Mouse (Mus musculus): ENCODE measurements around the gene Becn1.

The Becn1 gene

DNA sequence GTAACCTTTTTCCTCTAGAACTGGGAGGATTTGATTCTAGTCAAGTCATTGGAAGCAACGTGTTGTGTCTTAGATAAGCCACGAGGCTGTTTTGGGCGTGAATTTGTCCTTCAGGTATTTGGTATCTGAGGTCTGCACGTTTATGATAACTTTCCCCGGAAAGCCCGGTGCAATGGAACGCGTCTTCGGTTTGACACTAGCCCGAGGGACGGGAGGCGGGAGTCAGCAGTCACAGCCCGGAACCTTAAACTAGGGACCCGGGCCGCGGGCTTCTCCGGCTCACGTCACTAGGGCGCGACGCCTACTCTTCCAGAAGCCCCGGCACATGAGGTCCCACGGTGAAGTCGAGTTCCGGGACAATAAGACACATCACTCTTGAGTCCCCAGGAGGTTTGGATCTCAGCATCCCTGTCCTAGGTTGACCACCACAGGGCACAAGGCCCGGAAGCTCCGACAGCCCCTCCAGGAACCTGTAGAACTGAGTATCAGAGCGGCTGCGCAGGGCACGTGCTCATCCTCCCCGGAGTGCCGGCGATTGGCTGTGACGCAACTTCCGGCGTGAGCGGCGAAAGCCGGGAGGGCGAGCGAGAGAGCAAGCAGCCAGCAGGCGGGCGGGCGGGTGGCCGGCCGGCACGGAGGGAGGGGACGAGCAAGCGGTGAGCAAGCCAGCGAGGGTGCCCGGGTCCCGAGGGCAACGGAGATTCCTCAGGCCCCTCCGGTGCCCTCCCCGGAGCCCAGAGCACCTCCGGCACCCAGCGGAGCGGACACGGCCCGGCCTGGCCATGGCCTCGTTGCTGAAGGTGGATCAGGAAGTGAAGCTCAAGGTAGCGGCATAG lies 13.8 kb upstream of the Becn1 start, which contains the start of gene Psme3:
Gene Psme3, plus strand, starts transcription at position 549 of the 836 bp plus-strand sequence.
- DNase-seq (ENCODE audit: low spot score in 2 of 2), result peak; percentile 89

DNA sequence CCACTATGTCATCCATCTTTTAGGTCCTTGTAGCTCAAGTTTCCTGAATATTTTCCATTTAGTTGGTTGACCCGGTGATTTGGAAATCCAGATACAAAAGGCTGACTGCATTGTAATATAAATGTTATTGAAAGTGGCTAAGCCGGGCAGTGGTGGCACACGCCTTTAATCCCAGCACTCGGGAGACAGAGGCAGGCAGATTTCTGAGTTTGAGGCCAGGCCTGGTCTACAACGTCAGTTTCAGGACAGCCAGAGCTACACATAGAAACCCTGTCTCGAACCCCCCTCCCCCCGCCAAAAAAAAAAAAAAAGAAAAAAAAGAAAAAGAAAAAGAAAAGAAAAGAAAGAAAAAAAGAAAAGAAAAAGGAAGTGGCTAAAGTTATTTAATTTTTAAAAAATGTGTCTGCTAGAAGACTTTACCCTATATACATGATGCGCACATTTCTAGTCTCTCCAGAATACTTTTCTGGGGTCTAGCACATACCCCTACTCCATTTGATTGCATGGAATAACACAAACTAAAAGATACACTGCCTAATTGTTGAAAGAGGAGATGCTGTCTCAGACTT lies 13.1 kb upstream of the Becn1 start:
- no peak for DNase-seq (ENCODE audit: low spot score in 2 of 2)

DNA sequence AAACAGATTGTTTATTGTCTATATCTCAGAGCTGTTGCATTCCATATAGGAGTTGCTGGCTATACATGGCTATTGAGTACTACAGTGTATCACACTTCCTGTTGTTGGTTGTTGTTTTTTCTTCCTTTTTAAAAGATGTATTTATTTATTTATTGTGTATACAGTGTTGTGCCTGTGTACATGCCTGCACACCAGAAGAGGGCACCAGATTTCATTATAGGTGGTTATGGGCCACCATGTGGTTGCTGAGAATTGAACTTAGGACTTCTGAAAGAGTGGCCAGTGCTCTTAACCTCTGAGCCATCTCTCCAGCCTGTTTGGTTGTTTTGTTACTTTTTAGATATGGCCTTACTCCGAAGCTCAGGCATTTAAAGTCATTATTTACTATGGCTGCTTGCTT lies 12.5 kb upstream of the Becn1 start:
- DNase-seq (ENCODE audit: low spot score in 2 of 2), result no peak

DNA sequence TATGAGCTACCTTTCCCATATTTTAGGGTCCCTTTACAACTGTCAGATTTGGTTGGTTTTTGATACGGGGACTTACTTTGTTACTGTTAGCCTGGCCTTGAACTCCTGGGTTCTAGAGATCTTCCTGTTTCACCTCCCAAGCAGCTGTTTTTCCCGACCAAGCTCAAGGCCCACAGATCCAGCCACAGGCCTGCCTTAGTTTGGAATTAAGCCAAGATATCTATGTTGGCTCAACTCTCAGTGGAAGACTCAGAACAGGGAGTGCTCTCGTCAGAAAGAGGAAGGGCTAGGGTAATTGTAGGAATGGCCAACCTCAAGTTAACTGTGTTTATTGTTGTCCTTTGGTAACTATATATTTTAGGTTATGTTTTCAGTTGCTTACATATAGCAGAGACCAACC lies 10.1 kb upstream of the Becn1 start:
- no peak for DNase-seq (ENCODE audit: low spot score in 2 of 2)

DNA sequence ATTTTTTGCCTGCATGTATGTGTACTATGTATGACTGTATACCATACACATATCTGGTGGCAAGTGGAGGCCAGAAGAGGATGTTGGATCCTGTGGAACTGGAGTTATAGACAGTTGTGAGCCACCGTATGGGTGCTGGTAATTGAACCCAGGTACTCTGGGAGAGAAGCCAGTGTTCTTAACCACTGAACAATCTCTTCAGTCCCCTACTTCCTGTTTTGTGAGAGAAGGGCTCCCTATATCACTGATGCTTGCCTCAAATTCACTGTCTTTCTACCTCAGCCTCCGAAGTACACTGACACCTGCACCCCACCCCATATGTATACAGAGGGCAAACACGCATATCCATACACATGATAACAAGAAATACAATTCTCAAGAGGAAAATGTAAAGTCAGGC lies 9.0 kb upstream of the Becn1 start:
- no peak for DNase-seq (ENCODE audit: low spot score in 2 of 2)

DNA sequence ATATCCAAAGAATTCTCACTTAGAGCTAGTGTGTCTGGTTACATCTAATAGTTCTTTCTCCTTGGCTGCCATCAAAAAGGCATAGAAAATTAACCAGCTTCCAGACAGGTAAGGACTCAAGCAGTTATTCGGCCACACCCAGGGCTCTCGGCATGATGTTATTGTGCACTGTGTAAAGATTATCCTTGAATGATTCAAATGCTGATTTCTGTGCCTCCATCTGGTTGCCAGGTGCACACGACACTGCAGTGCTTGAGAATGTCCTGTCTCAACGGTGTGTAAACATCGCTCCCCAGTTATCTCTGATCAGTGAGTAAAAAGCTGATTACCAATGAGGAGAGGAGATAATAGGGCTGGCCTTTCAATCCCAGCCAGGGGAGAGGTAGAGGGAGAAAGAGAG lies 5.7 kb upstream of the Becn1 start:
- DNase-seq (ENCODE audit: low spot score in 2 of 2), result no peak

DNA sequence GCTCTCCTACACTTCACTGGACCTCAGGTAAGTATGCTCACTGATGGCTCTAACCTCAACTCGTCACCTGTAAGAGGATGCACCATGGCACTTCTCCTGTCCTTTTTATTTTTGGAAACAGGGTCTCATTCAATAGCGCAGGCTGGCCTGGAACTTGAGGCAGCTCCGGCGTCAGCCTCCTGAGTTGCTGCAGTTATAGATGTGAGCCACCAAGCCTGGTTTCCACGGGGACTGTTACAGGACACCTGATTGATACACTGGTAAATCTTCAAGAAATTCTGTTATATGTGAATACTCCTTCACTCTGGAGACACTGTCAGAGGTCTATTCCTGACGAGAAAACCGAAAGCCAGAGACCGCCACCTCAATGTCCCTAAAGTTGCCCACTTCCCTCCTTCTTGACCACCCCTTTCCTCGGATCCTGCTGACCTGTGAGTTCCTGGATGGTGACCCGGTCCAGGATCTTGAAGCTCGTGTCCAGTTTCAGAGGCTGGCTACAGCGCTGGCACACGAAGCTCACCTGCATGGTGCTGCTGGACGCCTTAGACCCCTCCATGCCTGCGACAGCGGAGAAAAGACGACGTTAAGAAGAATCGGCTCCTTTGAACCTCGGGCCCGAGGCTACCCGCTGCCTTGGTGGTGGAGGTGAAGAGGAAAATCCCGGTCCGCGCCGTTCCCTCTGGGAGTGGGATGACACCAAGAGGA lies 635 bp downstream of the Becn1 start:
- no peak for DNase-seq (ENCODE audit: low spot score in 2 of 2)

DNA sequence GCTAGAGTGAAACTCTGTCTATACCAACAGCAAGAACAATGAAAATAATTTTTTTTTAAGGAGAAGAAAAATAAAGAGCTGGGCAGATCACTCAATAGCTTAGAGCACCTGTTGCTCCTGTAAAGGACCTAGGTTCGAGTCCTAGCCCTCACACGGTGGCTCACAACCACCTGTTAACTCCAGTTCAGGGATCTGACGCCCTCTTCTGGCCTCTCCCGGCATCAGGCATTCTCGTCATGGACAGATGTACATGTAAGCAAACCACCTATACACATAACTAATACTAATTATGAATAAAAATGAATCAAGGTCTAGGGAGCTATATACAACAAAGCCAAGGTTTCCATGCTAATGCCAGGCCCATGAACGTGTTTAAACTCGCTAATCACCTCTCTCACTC lies 1.2 kb downstream of the Becn1 start:
- no peak for DNase-seq (ENCODE audit: low spot score in 2 of 2)

DNA sequence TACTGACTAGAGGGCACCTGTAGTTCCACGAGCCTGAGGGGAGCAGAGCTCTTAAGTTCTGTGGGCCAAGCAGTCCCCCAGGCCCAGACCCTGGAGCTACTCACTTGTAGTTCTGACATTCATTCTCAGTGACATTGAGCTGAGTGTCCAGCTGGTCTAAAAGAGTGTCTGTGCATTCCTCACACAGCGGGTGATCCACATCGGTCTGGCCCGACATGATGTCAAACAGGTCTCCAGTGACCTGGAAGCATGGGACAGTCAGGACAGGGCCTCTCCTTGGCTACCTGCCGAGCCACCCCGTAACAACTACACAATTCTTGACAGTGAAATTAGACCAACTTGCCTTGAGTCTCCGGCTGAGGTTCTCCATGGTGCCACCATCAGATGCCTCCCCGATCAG lies 6.9 kb downstream of the Becn1 start:
- DNase-seq (ENCODE audit: low spot score in 2 of 2), result no peak

DNA sequence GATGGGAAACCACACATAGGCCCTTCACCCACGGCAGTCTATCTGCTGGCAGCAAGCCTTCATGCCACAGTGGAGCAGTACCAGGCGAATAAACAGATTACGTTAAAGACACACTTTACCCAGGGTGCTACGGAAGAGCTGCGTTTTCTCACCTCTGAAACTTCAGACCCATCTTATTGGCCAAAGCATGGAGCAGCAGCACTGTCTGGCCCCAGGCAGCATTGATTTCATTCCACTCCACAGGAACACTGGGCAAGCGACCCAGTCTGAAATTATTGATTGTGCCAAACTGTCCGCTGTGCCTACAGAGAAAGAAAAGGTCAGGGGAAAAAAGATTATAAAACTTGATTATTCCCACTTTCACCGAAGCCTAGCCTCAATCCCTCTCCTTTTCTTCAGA lies 10.9 kb downstream of the Becn1 start:
- no peak for DNase-seq (ENCODE audit: low spot score in 2 of 2)

DNA sequence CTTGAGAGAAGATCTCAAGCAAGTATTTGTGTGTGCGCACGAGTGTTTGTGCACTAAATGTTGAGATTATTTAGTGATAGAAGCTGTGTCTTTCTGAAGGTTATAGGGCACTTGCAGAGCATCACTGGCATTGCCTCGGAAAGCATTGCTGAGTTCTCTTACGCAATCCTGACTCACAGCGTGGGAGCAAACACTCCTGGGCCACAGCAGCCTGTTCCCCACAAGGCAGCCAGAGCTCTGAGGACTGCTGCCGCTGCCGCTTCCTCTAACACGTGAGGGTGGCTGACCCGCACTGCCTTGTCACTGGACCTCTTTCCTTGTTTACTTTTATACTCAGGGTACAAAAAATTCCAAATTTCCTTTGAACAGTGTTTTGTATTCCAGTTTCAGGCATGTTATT lies 14.8 kb downstream of the Becn1 start:
- DNase-seq (ENCODE audit: low spot score in 2 of 2), result no peak

DNA sequence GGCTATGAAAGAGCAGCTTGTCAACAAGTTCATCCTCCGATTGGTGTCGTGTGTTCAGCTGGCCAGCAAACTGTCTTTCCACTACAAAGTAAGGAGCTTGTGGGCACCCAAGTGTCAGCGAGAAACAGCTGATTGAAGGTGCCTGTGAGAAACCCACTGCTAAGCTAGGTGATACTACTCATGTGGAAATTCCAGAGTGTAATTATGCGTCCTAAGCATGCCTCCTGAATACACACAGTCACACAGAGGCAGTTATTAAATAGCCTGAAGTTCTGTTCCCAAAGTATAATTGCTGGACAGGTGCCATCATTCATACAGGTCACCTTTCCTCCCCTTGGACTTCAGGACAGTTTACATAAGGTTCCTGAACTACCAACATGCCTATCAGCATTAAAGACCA lies 18.3 kb downstream of the Becn1 start:
- DNase-seq (ENCODE audit: low spot score in 2 of 2), result no peak

DNA sequence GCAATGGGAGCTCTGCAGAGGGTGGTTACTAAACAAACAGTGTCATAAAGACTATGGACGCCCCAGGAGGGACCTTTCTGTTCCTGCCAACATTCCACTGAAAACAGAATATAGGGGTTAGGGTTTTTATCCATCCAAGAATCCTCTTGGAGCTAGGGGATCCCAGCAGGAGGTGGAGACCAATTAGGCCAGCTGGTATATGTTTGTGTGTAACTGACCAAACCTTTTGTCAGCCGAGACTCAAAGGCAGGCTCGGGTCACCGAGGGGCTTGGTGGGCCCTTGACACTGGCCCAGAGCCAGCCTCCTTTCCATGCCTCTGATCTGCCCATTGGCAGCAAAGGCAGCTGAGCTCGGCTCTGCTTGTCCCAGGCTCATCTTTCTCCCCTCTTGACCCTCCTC lies 19.2 kb downstream of the Becn1 start:
- DNase-seq (ENCODE audit: low spot score in 2 of 2), result no peak

DNA sequence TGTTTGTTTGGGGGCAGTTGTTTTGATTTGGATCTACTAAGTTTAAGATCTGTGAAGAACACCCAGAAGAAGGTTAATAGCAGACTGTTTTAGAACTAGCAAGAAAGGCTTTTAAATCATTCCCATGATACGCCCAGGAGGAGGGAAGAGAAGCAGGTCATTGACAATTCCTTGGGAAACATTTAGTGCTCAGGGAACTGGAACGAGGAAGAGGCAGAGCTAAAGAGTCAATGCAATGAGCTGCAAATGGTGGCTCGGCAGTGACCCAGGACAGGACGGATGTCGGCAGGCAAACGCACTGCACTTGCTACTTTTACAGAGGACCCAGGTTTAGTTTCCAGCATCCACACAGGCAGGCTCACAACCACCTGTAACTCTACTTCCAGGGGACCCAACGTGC lies 21.2 kb downstream of the Becn1 start:
- no peak for DNase-seq (ENCODE audit: low spot score in 2 of 2)

DNA sequence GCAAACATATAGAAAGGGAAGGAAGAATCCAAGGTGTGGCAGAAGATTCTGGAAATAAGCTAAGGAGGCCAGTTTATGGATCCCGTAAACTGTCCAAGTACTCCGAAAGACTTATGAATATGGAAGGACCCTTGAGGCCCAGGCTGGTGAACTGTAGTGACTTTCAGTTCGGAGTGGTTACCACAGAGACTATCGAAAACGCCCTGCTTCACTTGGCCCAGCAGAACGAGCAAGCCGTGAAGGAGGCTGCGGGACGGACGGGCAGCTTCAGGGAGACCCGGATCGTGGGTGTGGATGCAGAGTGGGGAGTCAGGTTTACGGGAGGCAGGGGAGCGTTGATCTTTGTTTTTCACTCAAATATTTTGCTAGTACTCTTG lies 22.9 kb downstream of the Becn1 start:
- DNase-seq (ENCODE audit: low spot score in 2 of 2), result no peak

DNA sequence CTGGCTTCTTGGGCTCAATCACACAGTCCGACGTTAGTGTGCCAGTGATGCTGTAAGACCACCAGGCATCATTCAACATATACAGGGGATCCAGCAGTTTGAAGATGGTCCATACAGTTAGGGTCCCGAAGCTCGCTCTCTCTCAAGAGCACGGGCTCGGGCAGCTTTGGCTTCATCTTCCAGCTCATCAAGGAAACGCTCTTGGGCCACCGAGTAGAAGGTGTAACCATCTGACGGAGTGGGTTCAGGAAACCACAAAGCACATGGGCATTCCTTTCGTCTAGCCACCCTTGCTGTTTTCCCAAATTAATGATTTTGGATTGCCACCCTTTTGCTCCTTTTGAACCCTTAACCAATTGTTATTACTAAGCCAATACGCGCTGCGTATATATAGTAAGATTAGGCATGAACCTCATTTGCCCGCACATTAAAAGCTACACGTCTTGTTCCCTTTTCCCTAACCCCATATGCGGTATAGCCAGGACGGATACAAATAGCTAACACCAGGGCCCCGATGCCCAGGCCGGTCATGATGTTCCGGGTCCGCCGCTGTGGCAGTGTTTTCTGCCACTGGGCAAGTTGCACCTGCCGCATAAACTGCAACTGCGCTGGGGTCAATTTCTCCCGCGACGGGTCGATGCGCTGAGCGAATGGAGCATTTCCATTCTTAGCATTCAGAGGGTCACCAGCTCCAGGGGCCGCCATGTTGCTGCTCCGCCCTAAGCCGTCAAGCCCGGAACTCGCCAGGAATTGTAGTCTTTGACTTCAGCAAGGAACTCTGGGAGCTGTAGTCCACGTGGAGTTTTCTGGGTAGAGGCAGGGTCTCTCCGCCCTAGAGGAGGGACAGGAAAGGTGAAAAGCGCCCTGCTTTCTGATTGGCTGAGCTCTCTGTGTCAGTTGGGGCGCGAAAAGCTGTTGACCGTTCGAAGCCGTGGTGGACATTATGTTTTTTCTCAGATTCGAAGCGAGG lies 23.6 kb downstream of the Becn1 start, which contains the start of the genes Cntd1 and Coa3:
Gene Cntd1, plus strand, starts transcription at position 790 of the 970 bp plus-strand sequence.
Gene Coa3, minus strand, starts transcription at position 892 of the 970 bp plus-strand sequence.
- peak; percentile 58 to 74 for DNase-seq (ENCODE audit: low spot score in 2 of 2)

DNA sequence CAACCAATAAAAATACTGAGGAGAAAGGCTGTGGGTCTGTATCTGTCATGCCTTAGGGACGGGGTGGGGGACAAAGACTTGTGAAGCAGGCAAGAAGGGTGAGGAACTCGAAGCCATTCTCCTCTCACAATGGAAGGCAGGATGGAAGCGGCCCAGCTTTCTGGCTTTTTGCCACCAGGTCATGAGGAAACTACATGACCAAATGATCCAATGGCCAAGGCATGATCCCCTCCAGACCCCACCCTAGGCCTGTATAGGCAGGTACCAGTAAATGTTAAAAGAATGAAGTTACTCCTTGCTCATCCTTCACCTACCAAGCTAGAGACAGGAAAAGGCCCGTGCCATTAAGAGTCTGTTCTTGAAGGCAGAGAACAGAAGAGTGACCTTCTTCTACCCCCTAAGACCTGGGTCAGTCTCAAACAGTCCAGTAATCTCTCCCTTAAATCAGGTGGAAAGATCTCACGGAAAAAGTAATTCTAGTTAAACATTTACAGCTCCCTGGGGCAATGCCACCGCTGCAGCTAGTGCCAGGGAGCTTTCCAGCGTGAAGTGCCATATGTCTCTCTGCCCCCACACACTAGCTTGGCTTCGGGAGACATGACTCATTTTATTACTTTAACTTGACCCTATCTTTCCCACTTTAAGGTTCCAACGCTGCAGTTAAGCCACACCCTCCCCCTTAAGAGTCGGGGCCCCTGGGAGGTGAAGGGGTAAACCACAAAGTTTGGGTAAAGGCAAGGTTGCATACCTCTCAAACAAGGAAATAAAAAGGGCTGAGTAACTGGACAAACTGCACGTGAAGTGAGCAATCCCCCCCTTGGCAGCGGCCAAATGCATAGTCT lies 24.5 kb downstream of the Becn1 start:
- no peak for DNase-seq (ENCODE audit: low spot score in 2 of 2)

DNA sequence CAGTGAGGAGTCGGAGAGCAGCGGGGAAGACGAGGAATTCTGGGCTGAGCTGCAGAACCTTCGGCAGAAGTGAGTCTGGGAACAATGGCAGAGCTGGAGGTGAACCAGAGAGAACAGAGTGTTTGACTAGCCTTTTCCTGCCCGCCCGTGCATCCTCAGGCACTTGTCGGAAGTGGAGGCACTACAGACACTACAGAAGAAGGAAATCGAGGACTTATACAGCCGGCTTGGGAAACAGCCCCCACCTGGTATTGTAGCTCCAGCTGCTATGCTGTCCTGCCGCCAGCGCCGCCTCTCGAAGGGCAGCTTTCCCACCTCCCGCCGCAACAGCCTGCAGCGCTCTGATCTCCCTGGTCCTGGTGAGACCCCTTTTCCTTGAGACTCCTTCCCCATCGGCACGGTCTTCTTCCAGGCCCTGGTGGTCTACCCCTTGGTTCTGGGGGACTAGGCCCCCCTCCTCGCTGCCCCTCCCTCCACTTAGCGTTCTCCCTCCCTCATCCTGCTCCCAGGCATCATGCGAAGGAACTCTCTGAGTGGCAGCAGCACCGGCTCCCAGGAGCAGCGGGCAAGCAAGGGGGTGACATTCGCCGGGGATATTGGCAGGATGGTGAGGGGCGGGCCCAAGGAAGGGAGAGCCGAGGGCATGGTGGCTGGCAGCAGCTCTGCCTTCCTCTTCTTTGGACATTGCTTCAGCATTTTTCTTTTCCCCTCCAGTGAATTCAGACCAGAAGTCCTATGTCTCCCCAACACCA lies 25.6 kb downstream of the Becn1 start:
- no peak for DNase-seq (ENCODE audit: low spot score in 2 of 2)

DNA sequence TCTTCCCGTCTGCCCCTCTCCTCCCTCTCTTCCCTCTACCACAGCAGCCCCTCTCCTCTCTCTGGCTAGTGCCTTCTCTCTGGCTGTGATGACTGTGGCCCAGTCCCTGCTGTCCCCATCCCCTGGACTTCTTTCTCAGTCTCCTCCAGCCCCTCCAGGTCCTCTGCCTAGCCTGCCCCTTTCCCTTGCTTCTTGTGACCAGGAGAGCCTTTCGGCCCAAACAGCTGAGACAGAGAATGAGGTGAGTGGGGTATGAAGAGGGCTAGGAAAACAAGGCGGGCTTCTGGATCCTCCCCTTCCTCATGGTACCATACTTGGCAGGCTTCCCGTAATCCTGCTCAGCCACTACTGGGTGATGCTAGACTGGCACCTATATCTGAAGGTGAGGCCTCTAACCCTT lies 26.8 kb downstream of the Becn1 start:
- DNase-seq (ENCODE audit: low spot score in 2 of 2), result no peak

DNA sequence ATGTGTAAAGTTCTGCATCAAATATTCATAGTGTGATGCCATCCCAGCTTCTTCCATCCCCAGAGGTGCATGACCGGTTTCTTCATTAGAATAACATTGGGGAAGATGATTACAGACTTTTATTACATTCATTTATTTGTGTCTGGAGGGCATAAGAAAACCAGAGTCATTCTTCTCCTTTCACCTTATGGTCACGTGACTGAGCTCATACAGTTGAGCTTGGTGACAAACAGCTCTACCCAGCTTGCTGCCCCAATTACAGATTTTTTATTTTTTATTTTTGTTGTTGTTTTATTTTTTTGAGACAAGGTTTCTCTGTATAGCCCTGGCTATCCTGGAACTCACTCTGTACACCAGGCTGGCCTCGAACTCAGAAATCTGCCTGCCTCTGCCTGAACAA lies 29.6 kb downstream of the Becn1 start:
- DNase-seq (ENCODE audit: low spot score in 2 of 2), result no peak
